Mouse (Mus musculus) E14TG2a.4 (cell line): ENCODE measurements around the gene Speg.

Source experiments
- CTCF ChIP-seq: conservative IDR thresholded peaks from 2 replicates; pipeline ENCODE4 v1.5.1; 2014; ENCODE audit warnings: low read length
- POU5F1 ChIP-seq: IDR thresholded peaks from 2 replicates; pipeline ENCODE4 v1.6.1; 2014; ENCODE audit warnings: low read length, borderline replicate concordance

GRCm38 (mm10) chr1:75365510-75366137 is 9.5 kb upstream of the Speg start:
- no peak for TF ChIP-seq CTCF
- no peak for TF ChIP-seq POU5F1
